Mouse (Mus musculus) ES-E14 (cell line): ENCODE data around the gene Dguok.

Source experiments
- CHD2 ChIP-seq: IDR thresholded peaks from 2 replicates; pipeline ENCODE4 v1.6.1; 2014; ENCODE audit warnings: mild to moderate bottlenecking, low read depth, low read length, inconsistent platforms
- HCFC1 ChIP-seq: IDR thresholded peaks from 2 replicates; pipeline ENCODE4 v1.6.1; 2012; ENCODE audit warnings: low read length, inconsistent platforms, borderline replicate concordance; ENCODE audit not compliant: insufficient read depth
- ZC3H11A ChIP-seq: IDR thresholded peaks from 2 replicates; pipeline ENCODE4 v1.6.1; 2012; ENCODE audit warnings: low read depth, mild to moderate bottlenecking, inconsistent platforms, low read length, borderline replicate concordance

DNA sequence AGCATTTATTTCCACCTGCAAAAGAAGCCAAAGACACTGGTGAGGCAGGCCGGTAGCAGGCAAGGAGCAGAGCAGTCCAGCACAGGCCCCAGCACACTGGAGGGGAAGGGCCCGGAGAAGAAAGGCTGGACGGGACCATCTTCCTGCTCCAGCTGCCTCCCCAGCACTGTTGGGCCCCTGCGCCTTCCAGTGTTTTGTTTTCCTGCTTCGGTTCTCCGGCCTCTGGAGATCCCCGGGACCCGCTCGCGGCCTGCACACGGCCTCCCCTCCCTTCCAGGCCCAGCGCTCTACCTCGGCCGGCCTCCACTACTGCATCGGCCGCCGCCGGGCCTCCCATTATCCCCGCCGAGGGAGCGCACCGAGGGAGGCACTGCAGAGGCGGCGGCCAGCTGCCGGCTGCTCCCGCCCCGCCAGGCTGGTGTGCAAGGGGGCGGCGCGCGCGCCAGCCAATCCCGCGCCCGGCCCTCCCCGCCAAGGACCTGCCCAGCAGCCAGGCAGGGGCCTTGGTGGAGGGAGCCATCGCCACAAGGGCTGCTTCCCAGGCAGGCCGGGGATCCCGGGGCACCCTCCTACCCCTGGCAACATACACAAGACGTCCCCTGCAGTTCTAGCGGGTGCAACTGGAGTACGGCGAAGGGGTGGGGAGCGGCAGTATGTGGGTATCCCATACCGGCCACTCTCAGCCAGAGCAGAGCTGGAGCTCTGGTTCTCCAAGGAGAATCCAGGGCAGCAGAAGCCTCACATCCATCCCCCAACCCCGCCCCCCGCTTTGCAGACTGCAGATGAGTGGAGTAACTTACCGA, 65.3 kb downstream of the Dguok start:
- TF ChIP-seq ZC3H11A (no peak), CHD2 (no peak), HCFC1 (0 out of 2 replicates have a peak, but pooled peaks have one; percentile 14)
